Mouse (Mus musculus) megakaryocyte-erythroid progenitor cell, adult 5-6 weeks (primary cell): ENCODE measurements around the gene Farsa. TPM values are rescaled to one million over a fixed set of nuclear protein-coding genes. Genes with fewer than 3 reads are reported as not detected.
"Not testable (repeated sequence)": the region's sequence is repeated elsewhere in the genome, so short reads cannot be mapped to it uniquely, and the experiment has no call there.

Experiments
- ATAC-seq: replicated peaks from 2 replicates; pipeline ENCODE4 v1.8.0; 2016; ENCODE audit warnings: mild to moderate bottlenecking, inconsistent platforms; ENCODE audit not compliant: severe bottlenecking, poor library complexity, low FRiP score, low TSS enrichment
- total RNA-seq, 2 experiments: library from RNA; stranded (forward) in 1 of 2; stranded (reverse) in 1 of 2; fragments of 200-1000, 215-1000 nt in 1 of 2; fragments of >200 nt in 1 of 2; fragmentation: Nextera tagmentation in 1 of 2; gene quantifications; 2 replicates each; pipeline ENCODE4 v1.2.3; 2014 to 2017

Farsa gene
- total RNA-seq, 2 experiments from 2014 or later, result 101 to 151 TPM

GRCm38 (mm10) chr8:84907493-84907892 lies 50.7 kb downstream of the Farsa start:
- no peak for ATAC-seq

- not testable (repeated sequence) for ATAC-seq
Measured at GRCm38 (mm10) chr8:84907979-84908378, 51.2 kb downstream of the Farsa start.

GRCm38 (mm10) chr8:84908421-84909161 lies 51.8 kb downstream of the Farsa start, which contains the start of gene Dnase2a:
Gene Dnase2a (plus strand): TSS chr8:84908560.
- peak; percentile 84 for ATAC-seq

- ATAC-seq, result no peak
Measured at GRCm38 (mm10) chr8:84909162-84909767, 52.5 kb downstream of the Farsa start.

- ATAC-seq, result peak; percentile 40; the same call in 1 of the 2 replicates
Measured at GRCm38 (mm10) chr8:84909949-84910348, 53.2 kb downstream of the Farsa start.

GRCm38 (mm10) chr8:84910551-84910950 lies 53.8 kb downstream of the Farsa start:
- no peak for ATAC-seq

- ATAC-seq, result no peak
Measured at GRCm38 (mm10) chr8:84911854-84912253, 55.1 kb downstream of the Farsa start.

GRCm38 (mm10) chr8:84912391-84912790 lies 55.6 kb downstream of the Farsa start:
- no peak for ATAC-seq

GRCm38 (mm10) chr8:84912895-84913501 lies 56.2 kb downstream of the Farsa start:
- peak; percentile 48 for ATAC-seq

GRCm38 (mm10) chr8:84913502-84913900 lies 56.7 kb downstream of the Farsa start:
- no peak for ATAC-seq

GRCm38 (mm10) chr8:84913960-84914359 lies 57.2 kb downstream of the Farsa start:
- peak; percentile 31; the same call in 1 of the 2 replicates for ATAC-seq

- ATAC-seq, result no peak
Measured at GRCm38 (mm10) chr8:84915269-84915668, 58.5 kb downstream of the Farsa start.

GRCm38 (mm10) chr8:84917781-84918180 lies 61.0 kb downstream of the Farsa start:
- no peak for ATAC-seq

GRCm38 (mm10) chr8:84918646-84919045 lies 61.9 kb downstream of the Farsa start:
- ATAC-seq, result no peak

Other genes starting within 250 kb of the Farsa start
Only the 30 nearest of the 31 such genes appear.
- 23.2 and 27.2 TPM in 2 replicates for gene Ier2, start 194.1 kb upstream of the Farsa start, total RNA-seq (2014; fragmentation: Nextera tagmentation)
- 47.1 and 60.7 TPM in 2 replicates for gene Ier2, start 194.1 kb upstream of the Farsa start, total RNA-seq (2017)
- gene Trmt1, start 170.7 kb upstream of the Farsa start, total RNA-seq (2014; fragmentation: Nextera tagmentation), result 170 and 181 TPM in 2 replicates
- 94.9 and 126 TPM in 2 replicates for gene Trmt1, start 170.7 kb upstream of the Farsa start, total RNA-seq (2017)
- gene Nacc1, start 169.1 kb upstream of the Farsa start, total RNA-seq (2014; fragmentation: Nextera tagmentation), result 71.6 and 76.7 TPM in 2 replicates
- gene Nacc1, start 169.1 kb upstream of the Farsa start, total RNA-seq (2017), result 35.8 and 51.5 TPM in 2 replicates
- 44.2 and 65.2 TPM in 2 replicates for gene Lyl1, start 155.5 kb upstream of the Farsa start, total RNA-seq (2014; fragmentation: Nextera tagmentation)
- 9.5 and 10.1 TPM in 2 replicates for gene Lyl1, start 155.5 kb upstream of the Farsa start, total RNA-seq (2017)
- gene G430095P16Rik, start 134.0 kb upstream of the Farsa start, total RNA-seq (2014; fragmentation: Nextera tagmentation), result 25.7 and 28.1 TPM in 2 replicates
- gene G430095P16Rik, start 134.0 kb upstream of the Farsa start, total RNA-seq (2017), result 8.2 and 11.4 TPM in 2 replicates
- 73.4 and 79.7 TPM in 2 replicates for gene Nfix, start 56.6 kb upstream of the Farsa start, total RNA-seq (2014; fragmentation: Nextera tagmentation)
- 13.3 and 26.0 TPM in 2 replicates for gene Nfix, start 56.6 kb upstream of the Farsa start, total RNA-seq (2017)
- 4.7 TPM in 2 replicates for gene Dand5, start 34.2 kb upstream of the Farsa start, total RNA-seq (2014; fragmentation: Nextera tagmentation)
- 3.5 and 3.7 TPM in 2 replicates for gene Dand5, start 34.2 kb upstream of the Farsa start, total RNA-seq (2017)
- gene Gadd45gip1, start 25.5 kb upstream of the Farsa start, total RNA-seq (2014; fragmentation: Nextera tagmentation), result 28.3 and 31.1 TPM in 2 replicates
- 53.1 and 61.8 TPM in 2 replicates for gene Gadd45gip1, start 25.5 kb upstream of the Farsa start, total RNA-seq (2017)
- gene Rad23a, start 16.3 kb upstream of the Farsa start, total RNA-seq (2014; fragmentation: Nextera tagmentation), result 94.8 and 151 TPM in 2 replicates
- 38.4 and 43.7 TPM in 2 replicates for gene Rad23a, start 16.3 kb upstream of the Farsa start, total RNA-seq (2017)
- gene Calr, start 10.1 kb upstream of the Farsa start, total RNA-seq (2014; fragmentation: Nextera tagmentation), result 286 and 320 TPM in 2 replicates
- 1,361 and 1,527 TPM in 2 replicates for gene Calr, start 10.1 kb upstream of the Farsa start, total RNA-seq (2017)
- gene Syce2, start 15.1 kb downstream of the Farsa start, total RNA-seq (2014; fragmentation: Nextera tagmentation), result 101 and 135 TPM in 2 replicates
- 98.9 and 102 TPM in 2 replicates for gene Syce2, start 15.1 kb downstream of the Farsa start, total RNA-seq (2017)
- gene Gcdh, start 36.9 kb downstream of the Farsa start, total RNA-seq (2014; fragmentation: Nextera tagmentation), result 34.7 and 51.0 TPM in 2 replicates
- gene Gcdh, start 36.9 kb downstream of the Farsa start, total RNA-seq (2017), result 37.0 and 42.9 TPM in 2 replicates
- 193 and 197 TPM in 2 replicates for gene Klf1, start 44.9 kb downstream of the Farsa start, total RNA-seq (2014; fragmentation: Nextera tagmentation)
- 162 and 228 TPM in 2 replicates for gene Klf1, start 44.9 kb downstream of the Farsa start, total RNA-seq (2017)
- gene Dnase2a, start 51.6 kb downstream of the Farsa start, total RNA-seq (2014; fragmentation: Nextera tagmentation), result 29.1 and 38.8 TPM in 2 replicates
- gene Dnase2a, start 51.6 kb downstream of the Farsa start, total RNA-seq (2017), result 26.7 and 42.2 TPM in 2 replicates
- 0.45 TPM in 1 of 2 replicates, not detected in the other for gene Mast1, start 80.4 kb downstream of the Farsa start, total RNA-seq (2014; fragmentation: Nextera tagmentation)
- 0.42 TPM in 1 of 2 replicates, not detected in the other for gene Mast1, start 80.4 kb downstream of the Farsa start, total RNA-seq (2017)
- gene Rtbdn, start 90.0 kb downstream of the Farsa start, total RNA-seq (2014; fragmentation: Nextera tagmentation), result not detected in 2 replicates
- gene Rtbdn, start 90.0 kb downstream of the Farsa start, total RNA-seq (2017), result not detected in 2 replicates
- gene Gm49661, start 112.4 kb downstream of the Farsa start, total RNA-seq (2014; fragmentation: Nextera tagmentation), result not detected in 2 replicates
- not detected in 2 replicates for gene Gm49661, start 112.4 kb downstream of the Farsa start, total RNA-seq (2017)
- 898 and 1,004 TPM in 2 replicates for gene Prdx2, start 112.6 kb downstream of the Farsa start, total RNA-seq (2014; fragmentation: Nextera tagmentation)
- 1,011 and 1,021 TPM in 2 replicates for gene Prdx2, start 112.6 kb downstream of the Farsa start, total RNA-seq (2017)
- gene Rnaseh2a, start 112.8 kb downstream of the Farsa start, total RNA-seq (2014; fragmentation: Nextera tagmentation), result 198 and 202 TPM in 2 replicates
- gene Rnaseh2a, start 112.8 kb downstream of the Farsa start, total RNA-seq (2017), result 119 and 151 TPM in 2 replicates
- gene Junb, start 121.7 kb downstream of the Farsa start, total RNA-seq (2014; fragmentation: Nextera tagmentation), result 4.1 and 8.0 TPM in 2 replicates
- 57.8 and 74.2 TPM in 2 replicates for gene Junb, start 121.7 kb downstream of the Farsa start, total RNA-seq (2017)
- 7.7 and 9.6 TPM in 2 replicates for gene Hook2, start 133.6 kb downstream of the Farsa start, total RNA-seq (2014; fragmentation: Nextera tagmentation)
- gene Hook2, start 133.6 kb downstream of the Farsa start, total RNA-seq (2017), result 11.0 and 19.9 TPM in 2 replicates
- gene Best2, start 157.5 kb downstream of the Farsa start, total RNA-seq (2014; fragmentation: Nextera tagmentation), result not detected in 2 replicates
- gene Best2, start 157.5 kb downstream of the Farsa start, total RNA-seq (2017), result not detected in 2 replicates
- gene Asna1, start 168.3 kb downstream of the Farsa start, total RNA-seq (2014; fragmentation: Nextera tagmentation), result 77.3 and 82.3 TPM in 2 replicates
- gene Asna1, start 168.3 kb downstream of the Farsa start, total RNA-seq (2017), result 48.6 and 73.5 TPM in 2 replicates
- 137 and 159 TPM in 2 replicates for gene Trir, start 169.8 kb downstream of the Farsa start, total RNA-seq (2014; fragmentation: Nextera tagmentation)
- 342 and 455 TPM in 2 replicates for gene Trir, start 169.8 kb downstream of the Farsa start, total RNA-seq (2017)
- 42.2 and 68.5 TPM in 2 replicates for gene Tnpo2, start 179.9 kb downstream of the Farsa start, total RNA-seq (2014; fragmentation: Nextera tagmentation)
- 20.3 and 28.3 TPM in 2 replicates for gene Tnpo2, start 179.9 kb downstream of the Farsa start, total RNA-seq (2017)
- 11.0 and 21.1 TPM in 2 replicates for gene Fbxw9, start 203.1 kb downstream of the Farsa start, total RNA-seq (2014; fragmentation: Nextera tagmentation)
- gene Fbxw9, start 203.1 kb downstream of the Farsa start, total RNA-seq (2017), result 1.4 and 5.8 TPM in 2 replicates
- not detected in 2 replicates for gene Gm5741, start 211.0 kb downstream of the Farsa start, total RNA-seq (2014; fragmentation: Nextera tagmentation)
- not detected in 2 replicates for gene Gm5741, start 211.0 kb downstream of the Farsa start, total RNA-seq (2017)
- 69.1 and 99.2 TPM in 2 replicates for gene Dhps, start 214.8 kb downstream of the Farsa start, total RNA-seq (2014; fragmentation: Nextera tagmentation)
- gene Dhps, start 214.8 kb downstream of the Farsa start, total RNA-seq (2017), result 15.0 and 17.6 TPM in 2 replicates
- 172 and 250 TPM in 2 replicates for gene Wdr83os, start 223.8 kb downstream of the Farsa start, total RNA-seq (2014; fragmentation: Nextera tagmentation)
- gene Wdr83os, start 223.8 kb downstream of the Farsa start, total RNA-seq (2017), result 40.4 and 61.3 TPM in 2 replicates
- gene Wdr83, start 224.3 kb downstream of the Farsa start, total RNA-seq (2014; fragmentation: Nextera tagmentation), result 50.1 and 102 TPM in 2 replicates
- gene Wdr83, start 224.3 kb downstream of the Farsa start, total RNA-seq (2017), result 23.1 and 25.2 TPM in 2 replicates